Mouse (Mus musculus) central nervous system, embryonic 14 days (tissue): ENCODE measurements around the gene Gm13276. TPM values are rescaled to one million over a fixed set of nuclear protein-coding genes. Genes with fewer than 3 reads are reported as not detected.

ENCODE experiments used
- polyA plus RNA-seq: library from polyadenylated mRNA; depleted of rRNA; stranded (reverse); fragments of >200 nt; gene quantifications from 2 replicates; pipeline ENCODE4 v1.2.3, GENCODE M21; 2012; rRNA removed

The Gm13276 gene
- polyA plus RNA-seq, 1 experiment, result not detected

Other genes with a start within 250 kb of the Gm13276 start
- gene Ifna15, start 227.5 kb upstream of the Gm13276 start, polyA plus RNA-seq, result not detected in 2 replicates
- not detected in 2 replicates for gene Ifna14, start 213.9 kb upstream of the Gm13276 start, polyA plus RNA-seq
- not detected in 2 replicates for gene Ifna9, start 193.3 kb upstream of the Gm13276 start, polyA plus RNA-seq
- not detected in 2 replicates for gene Ifna12, start 182.3 kb upstream of the Gm13276 start, polyA plus RNA-seq
- gene C87499, start 151.3 kb upstream of the Gm13276 start, polyA plus RNA-seq, result not detected in 2 replicates
- gene Ifna13, start 141.2 kb upstream of the Gm13276 start, polyA plus RNA-seq, result not detected in 2 replicates
- not detected in 2 replicates for gene Ifna16, start 108.8 kb upstream of the Gm13276 start, polyA plus RNA-seq
- gene Ifna2, start 101.8 kb upstream of the Gm13276 start, polyA plus RNA-seq, result not detected in 2 replicates
- not detected in 2 replicates for gene Ifnab, start 94.3 kb upstream of the Gm13276 start, polyA plus RNA-seq
- 1.2 and 1.6 TPM in 2 replicates for gene Gm26566, start 63.9 kb upstream of the Gm13276 start, polyA plus RNA-seq
- 43.1 and 44.2 TPM in 2 replicates for gene Klhl9, start 63.2 kb upstream of the Gm13276 start, polyA plus RNA-seq
- gene Gm13271, start 30.8 kb upstream of the Gm13276 start, polyA plus RNA-seq, result not detected in 2 replicates
- gene Gm13283, start 25.6 kb upstream of the Gm13276 start, polyA plus RNA-seq, result 0.06 TPM in 1 of 2 replicates, not detected in the other
- not detected in 2 replicates for gene Gm13290, start 11.9 kb upstream of the Gm13276 start, polyA plus RNA-seq
- gene Gm13289, start 8.8 kb upstream of the Gm13276 start, polyA plus RNA-seq, result not detected in 2 replicates
- not detected in 2 replicates for gene Gm13272, start 5.9 kb upstream of the Gm13276 start, polyA plus RNA-seq
- not detected in 2 replicates for gene Ifnz, start 3.6 kb upstream of the Gm13276 start, polyA plus RNA-seq
- not detected in 2 replicates for gene Gm13277, start 2.9 kb downstream of the Gm13276 start, polyA plus RNA-seq
- gene Gm13278, start 5.8 kb downstream of the Gm13276 start, polyA plus RNA-seq, result not detected in 2 replicates
- not detected in 2 replicates for gene Gm13275, start 8.8 kb downstream of the Gm13276 start, polyA plus RNA-seq
- gene Gm13279, start 11.7 kb downstream of the Gm13276 start, polyA plus RNA-seq, result not detected in 2 replicates
- gene Gm13285, start 14.0 kb downstream of the Gm13276 start, polyA plus RNA-seq, result not detected in 2 replicates
- gene Gm13287, start 17.5 kb downstream of the Gm13276 start, polyA plus RNA-seq, result not detected in 2 replicates
- 0.01 TPM in 1 of 2 replicates, not detected in the other for gene Gm13288, start 19.8 kb downstream of the Gm13276 start, polyA plus RNA-seq
- gene Ifna7, start 30.5 kb downstream of the Gm13276 start, polyA plus RNA-seq, result not detected in 2 replicates
- gene Ifna11, start 34.2 kb downstream of the Gm13276 start, polyA plus RNA-seq, result not detected in 2 replicates
- not detected in 2 replicates for gene Ifna6, start 41.7 kb downstream of the Gm13276 start, polyA plus RNA-seq
- gene Ifna5, start 49.8 kb downstream of the Gm13276 start, polyA plus RNA-seq, result not detected in 2 replicates
- not detected in 2 replicates for gene Ifna4, start 56.2 kb downstream of the Gm13276 start, polyA plus RNA-seq
- gene Ifna1, start 64.4 kb downstream of the Gm13276 start, polyA plus RNA-seq, result not detected in 2 replicates
- gene Ifne, start 94.5 kb downstream of the Gm13276 start, polyA plus RNA-seq, result not detected in 2 replicates